Mouse (Mus musculus): ENCODE data around the gene Arid5b. TPM values are rescaled to one million over a fixed set of nuclear protein-coding genes. Genes with fewer than 3 reads are reported as not detected.

The Arid5b gene
- polyA plus RNA-seq, 1 experiment, result 2.5 TPM

GRCm38 (mm10) chr10:68043973-68044372 is 234.6 kb downstream of the Arid5b start:
- no peak for DNase-seq (ENCODE audit: low read depth, low spot score)
- 79% methylated on average over 6 of the region's 6 CpGs for WGBS

Measured in large intestine, adult 2 months (tissue).